Mouse (Mus musculus) kidney, adult 2 months (tissue): ENCODE data around the gene Rpl3. TPM values are rescaled to one million over a fixed set of nuclear protein-coding genes. Genes with fewer than 3 reads are reported as not detected.
A peak's percentile ranks its signal among the peaks of the same experiment; 100 is the strongest.

Experiments
- DNase-seq: peaks from one replicate; pipeline ENCODE4 v3.0.0; 2021
- H3K27ac ChIP-seq: fragments of 200-500 bp; 2 replicates; pipeline ENCODE4 v1.5.1; 2012; ENCODE audit warnings: low read depth, low read length, control low read depth, inconsistent platforms; ENCODE audit not compliant: insufficient read depth
- H3K27me3 ChIP-seq: fragments of 200-500 bp; replicated peaks from 2 replicates; pipeline ENCODE4 v1.6.1; 2012; ENCODE audit warnings: mild to moderate bottlenecking, moderate library complexity, low read length, inconsistent platforms; ENCODE audit not compliant: control insufficient read depth, insufficient read depth
- H3K36me3 ChIP-seq: fragments of 200-500 bp; 2 replicates; pipeline ENCODE4 v1.6.1; 2012; ENCODE audit warnings: mild to moderate bottlenecking, moderate library complexity, low read length, inconsistent platforms; ENCODE audit not compliant: control insufficient read depth, insufficient read depth
- H3K4me1 ChIP-seq: fragments of 200-500 bp; 2 replicates; pipeline ENCODE4 v1.6.1; 2011; ENCODE audit warnings: low read length; ENCODE audit not compliant: control insufficient read depth, insufficient read depth
- H3K4me3 ChIP-seq: fragments of 200-500 bp; 2 replicates; pipeline ENCODE4 v1.5.1; 2011; ENCODE audit warnings: mild to moderate bottlenecking, low read depth, low read length, control low read depth; ENCODE audit not compliant: insufficient read depth
- CTCF ChIP-seq: fragments of 200-500 bp; conservative IDR thresholded peaks from 2 replicates; pipeline ENCODE4 v1.5.1; 2011; ENCODE audit warnings: low read depth, mild to moderate bottlenecking, control low read depth, low read length, moderate library complexity, mixed read lengths; ENCODE audit not compliant: insufficient read depth, insufficient read length
- POLR2A ChIP-seq: fragments of 200-500 bp; IDR thresholded peaks from one replicate; pipeline ENCODE4 v1.6.1; 2011; ENCODE audit warnings: low read depth, low read length, control low read depth
- WGBS: fragments of 180-500 bp; shearing (Covaris S2); methylation state at CpG from one replicate; pipeline ENCODE4 v1.1.7; 2018; 5-methylcytosine and 5-hydroxymethylcytosine counted together
- polyA plus RNA-seq: library from polyadenylated mRNA; depleted of rRNA; stranded (reverse); fragments of >200 nt; gene quantifications from 2 replicates; pipeline ENCODE4 v1.2.3, GENCODE M21; 2012; rRNA removed

Rpl3 gene
- polyA plus RNA-seq, 1 experiment, result 689 TPM

DNA sequence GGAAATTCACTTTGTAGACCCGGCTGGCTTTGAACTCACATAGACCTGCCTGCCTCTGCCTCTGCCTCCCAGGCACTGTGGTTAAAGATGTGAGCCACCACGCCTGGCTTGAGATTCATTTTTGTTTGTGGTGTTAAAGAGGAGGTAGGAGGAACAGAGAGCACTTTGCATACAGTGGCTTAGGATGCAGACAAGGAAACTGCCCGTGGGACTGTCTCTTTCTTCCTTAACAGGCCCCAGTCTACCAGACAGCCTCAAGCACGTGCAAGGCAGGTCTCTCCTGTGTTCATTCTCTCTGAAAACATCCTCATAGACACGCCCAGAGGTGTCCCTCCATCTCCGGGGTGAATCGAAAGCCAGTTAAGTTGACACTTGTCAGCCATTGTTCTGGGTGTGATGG lies 57.3 kb downstream of the Rpl3 start:
- no peaks in the 10 kb centered on the region for H3K36me3 ChIP-seq
- H3K4me3 ChIP-seq, result no peak overlapping the region
- TF ChIP-seq POLR2A, result no peak
- no peak for TF ChIP-seq CTCF
- no peaks in the 10 kb centered on the region; the same call in 1 of the 2 replicates for H3K4me1 ChIP-seq
- no peak for DNase-seq
- no peaks in the 10 kb centered on the region for H3K27me3 ChIP-seq
- no peak overlapping the region for H3K27ac ChIP-seq
- 80% methylated on average over 7 of the region's 7 CpGs for WGBS

DNA sequence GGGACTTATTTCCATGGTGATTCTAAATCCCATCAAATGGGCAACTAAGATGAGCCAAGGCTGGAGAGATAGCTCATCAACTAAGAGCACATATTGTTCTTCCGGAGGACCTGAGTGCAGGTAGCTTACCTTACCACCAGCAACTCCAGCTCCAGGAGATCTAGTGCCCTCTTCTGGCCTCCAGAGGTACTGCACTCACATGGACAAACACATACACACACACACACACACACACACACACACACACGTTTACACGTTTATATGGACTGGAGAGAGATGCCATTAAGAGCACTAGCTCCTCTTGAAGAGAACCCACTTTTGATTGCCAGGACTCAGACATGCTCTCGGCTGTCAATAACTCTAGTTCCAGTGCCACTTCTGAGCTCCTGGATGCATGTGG lies 60.5 kb downstream of the Rpl3 start:
- TF ChIP-seq POLR2A (no peak), CTCF (peak; percentile 34; the same call in 1 of the 2 replicates)
- H3K27ac ChIP-seq, result no peak overlapping the region
- DNase-seq, result no peak
- no peak overlapping the region for H3K4me3 ChIP-seq
- H3K36me3 ChIP-seq, result no peaks in the 10 kb centered on the region
- WGBS, result 83% methylated on average over 4 of the region's 4 CpGs
- H3K4me1 ChIP-seq, result peaks cover 2% of the 10 kb centered on the region; the same call in 1 of the 2 replicates
- H3K27me3 ChIP-seq, result no peaks in the 10 kb centered on the region

DNA sequence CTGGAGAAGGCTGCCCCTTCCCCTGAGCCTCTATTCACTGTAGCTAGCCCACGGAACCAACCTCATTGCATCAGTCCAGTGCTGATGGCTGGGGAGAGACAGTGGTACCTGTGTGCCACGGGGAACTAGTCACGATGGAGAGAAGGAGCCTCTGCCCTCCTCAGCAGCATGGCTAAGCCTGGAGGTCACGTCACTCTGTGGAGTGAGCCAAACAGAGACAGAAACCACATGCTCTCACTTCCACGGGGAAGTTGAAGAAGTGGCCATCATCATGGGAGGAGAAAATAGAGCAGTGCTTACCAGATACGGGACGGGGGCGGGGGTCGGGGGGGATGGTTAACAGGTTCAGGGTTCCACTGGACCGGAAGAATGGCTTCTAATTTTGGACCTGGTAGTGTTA lies 61.3 kb downstream of the Rpl3 start:
- Histone ChIP-seq H3K27ac (no peak overlapping the region), H3K4me3 (no peak overlapping the region)

DNA sequence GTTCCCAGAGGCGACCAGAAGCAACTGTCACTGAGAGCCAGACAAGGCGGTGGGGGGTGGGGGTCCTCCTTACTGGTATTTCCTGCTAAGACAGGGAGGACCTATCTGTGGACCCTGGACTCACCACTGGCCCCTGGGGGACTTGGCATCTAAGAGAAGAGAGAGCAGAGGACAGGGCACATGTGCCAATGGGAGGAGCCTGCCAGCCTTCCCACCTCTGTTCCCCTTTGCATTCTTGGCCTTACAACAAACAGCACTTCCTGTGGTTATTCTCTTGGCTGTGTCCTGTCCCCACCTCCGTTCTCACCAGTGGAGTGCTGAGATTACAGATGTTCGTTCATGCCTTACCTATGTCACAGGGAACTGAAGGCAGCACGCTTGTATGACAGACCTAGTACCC lies 62.8 kb downstream of the Rpl3 start:
- H3K27ac ChIP-seq, result no peak overlapping the region
- H3K4me3 ChIP-seq, result no peak overlapping the region
- peak; percentile 27 for DNase-seq
- peaks cover 13% of the 10 kb centered on the region for H3K4me1 ChIP-seq
- H3K36me3 ChIP-seq, result no peaks in the 10 kb centered on the region
- 54% methylated on average over 5 of the region's 5 CpGs for WGBS
- H3K27me3 ChIP-seq, result no peaks in the 10 kb centered on the region
- no peak for TF ChIP-seq POLR2A
- TF ChIP-seq CTCF, result no peak

More for the DNA sequence above, 61.3 kb downstream of the Rpl3 start:
- TF ChIP-seq CTCF (no peak), POLR2A (no peak)
- WGBS, result 78% methylated on average over 10 of the region's 10 CpGs
- no peaks in the 10 kb centered on the region for H3K36me3 ChIP-seq
- DNase-seq, result no peak
- no peaks in the 10 kb centered on the region for H3K27me3 ChIP-seq
- H3K4me1 ChIP-seq, result peaks cover 8% of the 10 kb centered on the region

Other genes starting within 250 kb of the Rpl3 start
- gene Apobec3, start 200.2 kb downstream of the Rpl3 start, polyA plus RNA-seq, result 9.5 and 13.4 TPM in 2 replicates
- gene Cbx7, start 120.7 kb downstream of the Rpl3 start, polyA plus RNA-seq, result 41.3 and 44.1 TPM in 2 replicates
- gene Pdgfb, start 76.9 kb downstream of the Rpl3 start, polyA plus RNA-seq, result 32.2 and 33.4 TPM in 2 replicates
- gene Syngr1, start 534 bp downstream of the Rpl3 start, polyA plus RNA-seq, result 94.8 and 106 TPM in 2 replicates
- gene Tab1, start 41.3 kb upstream of the Rpl3 start, polyA plus RNA-seq, result 26.7 and 28.5 TPM in 2 replicates
- 70.5 and 77.1 TPM in 2 replicates for gene Mgat3, start 81.9 kb upstream of the Rpl3 start, polyA plus RNA-seq
- 16.3 and 16.9 TPM in 2 replicates for gene Mief1, start 142.2 kb upstream of the Rpl3 start, polyA plus RNA-seq
- gene AC140267.1, start 144.0 kb upstream of the Rpl3 start, polyA plus RNA-seq, result not detected in 2 replicates
- gene Atf4, start 163.3 kb upstream of the Rpl3 start, polyA plus RNA-seq, result 92.3 and 126 TPM in 2 replicates
- gene Rps19bp1, start 172.4 kb upstream of the Rpl3 start, polyA plus RNA-seq, result 25.8 and 29.9 TPM in 2 replicates
- 0.16 and 0.89 TPM in 2 replicates for gene Cacna1i, start 195.4 kb upstream of the Rpl3 start, polyA plus RNA-seq